Mouse (Mus musculus): Measurements from ENCODE around the gene Hist1h2ak.
"Not testable (repeated sequence)": the region's sequence is repeated elsewhere in the genome, so short reads cannot be mapped to it uniquely, and the experiment has no call there.

Gene Hist1h2ak

DNA sequence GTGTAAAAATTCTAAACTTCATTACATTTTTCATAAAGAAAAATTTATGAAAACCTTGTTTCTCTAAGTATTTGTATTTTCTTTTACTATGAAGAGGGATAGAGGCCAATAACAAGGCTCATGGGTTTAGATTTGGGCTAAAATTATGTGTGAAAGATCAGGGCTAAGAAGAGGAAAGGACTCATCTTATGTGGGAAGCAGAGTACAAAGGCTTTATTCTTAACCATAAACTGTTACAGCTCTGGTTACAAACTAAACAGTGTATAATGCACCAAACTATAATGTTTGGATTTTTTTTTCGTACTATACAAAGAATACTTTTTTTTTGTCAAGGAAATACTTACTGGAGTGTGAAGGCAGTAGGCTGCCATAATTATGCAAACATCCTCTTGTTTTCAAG, 2.1 kb upstream of the Hist1h2ak start:
- no peak for DNase-seq (ENCODE audit: low read depth)

DNA sequence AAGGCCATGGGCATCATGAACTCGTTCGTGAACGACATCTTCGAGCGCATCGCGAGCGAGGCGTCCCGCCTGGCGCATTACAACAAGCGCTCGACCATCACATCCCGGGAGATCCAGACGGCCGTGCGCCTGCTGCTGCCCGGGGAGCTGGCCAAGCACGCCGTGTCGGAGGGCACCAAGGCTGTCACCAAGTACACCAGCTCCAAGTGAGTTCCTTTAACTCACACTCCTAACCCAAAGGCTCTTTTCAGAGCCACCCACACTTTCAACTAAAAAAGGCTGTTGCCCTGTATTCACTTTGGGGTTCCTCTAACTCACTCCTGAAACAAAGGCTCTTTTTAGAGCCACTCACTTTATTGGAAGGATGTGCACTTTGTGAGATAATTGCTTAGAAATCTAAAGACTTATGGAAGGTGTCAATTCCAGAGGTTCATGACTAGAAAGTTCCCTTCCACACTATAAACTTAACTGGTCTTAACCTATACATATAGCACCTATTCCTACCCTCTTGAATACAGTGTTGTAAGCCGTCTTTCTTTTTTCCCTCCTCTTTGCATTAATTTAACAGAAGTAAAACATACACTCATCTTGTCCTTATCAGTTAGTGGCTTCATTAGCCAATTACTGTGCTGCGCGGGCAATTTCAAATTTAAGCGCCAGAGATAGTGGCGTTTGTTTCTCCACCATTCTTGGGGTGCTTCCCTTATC, 821 bp upstream of the Hist1h2ak start:
- DNase-seq (ENCODE audit: low read depth): not testable (repeated sequence)

DNA sequence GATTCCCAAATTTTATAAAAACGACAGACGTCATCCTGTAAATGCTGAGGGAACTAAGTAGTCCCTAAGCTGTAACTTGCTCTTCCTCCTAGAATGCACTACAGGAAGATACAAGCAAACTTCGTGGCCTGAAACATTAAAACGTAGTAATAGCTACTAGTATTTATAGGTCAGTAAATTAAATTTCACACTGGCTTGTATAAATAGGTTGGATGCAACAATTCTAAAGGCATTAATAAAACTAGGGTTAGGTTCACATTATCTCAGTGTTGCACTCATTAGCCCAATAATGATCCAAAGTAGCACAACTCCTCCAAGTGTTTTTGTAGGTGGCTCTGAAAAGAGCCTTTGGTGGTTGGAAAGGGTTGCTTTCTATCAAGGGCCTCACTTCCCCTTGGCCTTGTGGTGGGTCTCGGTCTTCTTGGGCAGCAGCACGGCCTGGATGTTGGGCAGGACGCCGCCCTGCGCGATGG, 540 bp downstream of the Hist1h2ak start:
- DNase-seq (ENCODE audit: low read depth): no peak

DNA sequence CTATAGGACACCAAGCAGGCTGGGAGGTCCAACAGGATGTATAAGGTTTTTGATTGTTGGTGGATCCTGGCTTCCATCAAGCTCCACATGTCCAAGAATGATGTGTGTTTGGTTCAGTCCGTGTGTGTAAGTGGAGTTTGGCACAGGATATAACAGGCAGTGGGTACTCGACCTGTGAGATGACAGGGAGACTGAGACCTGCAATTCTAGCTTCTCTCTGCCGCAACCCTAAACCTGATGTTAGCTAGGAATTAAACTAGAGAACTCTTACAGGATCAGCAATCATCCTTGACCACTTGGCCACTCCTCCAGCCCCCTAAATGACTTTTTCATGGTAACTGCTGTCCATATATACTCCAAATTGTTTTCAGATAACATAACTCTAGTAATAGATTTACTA, 1.3 kb downstream of the Hist1h2ak start:
- no peak for DNase-seq (ENCODE audit: low read depth)

DNA sequence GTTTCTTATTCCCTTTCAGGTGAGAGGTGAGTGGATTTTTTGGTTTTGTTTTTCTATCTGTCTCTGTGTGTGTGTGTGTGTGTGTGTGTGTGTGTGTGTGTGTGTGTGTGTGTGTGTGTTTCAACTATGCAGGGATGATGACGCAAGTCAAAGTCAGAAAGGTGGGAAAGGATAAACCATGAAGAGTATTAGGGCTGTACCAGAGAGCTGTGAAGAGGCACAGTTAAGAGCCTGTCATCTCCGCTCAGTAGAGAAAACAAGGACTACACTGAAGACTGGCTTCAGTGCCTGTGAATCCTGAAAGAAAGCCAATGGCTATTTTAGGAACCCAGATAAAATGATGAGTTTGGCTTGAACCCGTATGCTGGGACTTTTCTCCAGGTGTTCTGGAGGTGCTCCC, 1.8 kb downstream of the Hist1h2ak start:
- DNase-seq (ENCODE audit: low read depth): no peak

DNA sequence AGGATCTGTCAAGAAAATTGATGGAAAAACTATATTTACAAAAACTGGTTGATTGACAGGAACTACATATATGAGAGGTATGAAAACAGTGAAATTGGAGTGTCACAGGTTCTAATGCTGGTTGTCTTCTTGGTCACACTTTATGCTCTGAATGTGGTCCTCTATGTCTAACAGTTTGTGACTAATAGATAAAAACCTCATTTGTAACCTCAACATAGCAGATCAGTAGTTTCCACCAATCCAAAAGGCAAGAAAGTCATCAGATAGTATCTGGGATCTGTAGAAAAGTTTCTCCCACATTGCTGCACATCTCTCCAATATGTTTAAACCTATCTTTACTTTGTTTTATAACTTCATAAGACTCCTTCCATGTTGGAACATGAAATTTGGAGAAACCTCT, 2.2 kb downstream of the Hist1h2ak start:
- DNase-seq (ENCODE audit: low read depth): no peak

DNA sequence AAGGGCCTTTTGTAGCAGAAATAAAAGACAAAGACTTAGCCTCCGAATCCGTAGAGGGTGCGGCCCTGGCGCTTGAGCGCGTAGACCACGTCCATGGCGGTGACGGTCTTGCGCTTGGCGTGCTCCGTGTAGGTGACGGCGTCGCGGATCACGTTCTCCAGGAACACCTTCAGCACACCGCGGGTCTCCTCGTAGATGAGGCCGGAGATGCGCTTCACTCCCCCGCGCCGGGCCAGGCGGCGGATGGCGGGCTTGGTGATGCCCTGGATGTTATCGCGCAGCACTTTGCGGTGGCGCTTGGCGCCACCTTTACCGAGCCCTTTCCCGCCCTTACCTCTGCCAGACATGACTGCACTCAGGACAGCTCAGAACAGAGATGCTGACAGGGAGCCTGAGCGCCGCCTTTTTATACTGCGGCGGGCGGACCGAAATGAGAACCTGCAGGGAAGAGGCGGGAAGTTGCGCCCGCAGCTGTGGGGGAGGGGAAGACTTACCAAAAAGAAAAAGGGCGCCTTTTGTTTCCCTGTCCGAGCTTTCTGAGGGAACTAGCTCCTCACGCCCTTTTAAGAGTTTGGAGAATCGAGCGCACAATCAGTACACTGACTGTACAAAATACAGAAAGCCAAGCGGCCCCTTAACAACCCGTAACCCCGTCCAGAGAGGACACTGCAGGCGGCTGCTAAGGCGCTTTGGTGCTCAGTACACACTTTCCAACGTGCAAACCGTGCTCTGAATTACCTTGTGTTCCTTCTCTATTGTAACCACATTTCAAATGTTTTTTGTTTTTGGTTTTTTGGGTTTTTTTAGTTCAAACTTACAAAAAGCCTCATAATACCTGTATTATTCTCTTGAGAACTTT, 3.2 kb downstream of the Hist1h2ak start, which contains the start of gene Hist1h4k:
Gene Hist1h4k (minus strand): TSS at position 347 of the 859 bp plus-strand sequence.
- not testable (repeated sequence) for DNase-seq (ENCODE audit: low read depth)

DNA sequence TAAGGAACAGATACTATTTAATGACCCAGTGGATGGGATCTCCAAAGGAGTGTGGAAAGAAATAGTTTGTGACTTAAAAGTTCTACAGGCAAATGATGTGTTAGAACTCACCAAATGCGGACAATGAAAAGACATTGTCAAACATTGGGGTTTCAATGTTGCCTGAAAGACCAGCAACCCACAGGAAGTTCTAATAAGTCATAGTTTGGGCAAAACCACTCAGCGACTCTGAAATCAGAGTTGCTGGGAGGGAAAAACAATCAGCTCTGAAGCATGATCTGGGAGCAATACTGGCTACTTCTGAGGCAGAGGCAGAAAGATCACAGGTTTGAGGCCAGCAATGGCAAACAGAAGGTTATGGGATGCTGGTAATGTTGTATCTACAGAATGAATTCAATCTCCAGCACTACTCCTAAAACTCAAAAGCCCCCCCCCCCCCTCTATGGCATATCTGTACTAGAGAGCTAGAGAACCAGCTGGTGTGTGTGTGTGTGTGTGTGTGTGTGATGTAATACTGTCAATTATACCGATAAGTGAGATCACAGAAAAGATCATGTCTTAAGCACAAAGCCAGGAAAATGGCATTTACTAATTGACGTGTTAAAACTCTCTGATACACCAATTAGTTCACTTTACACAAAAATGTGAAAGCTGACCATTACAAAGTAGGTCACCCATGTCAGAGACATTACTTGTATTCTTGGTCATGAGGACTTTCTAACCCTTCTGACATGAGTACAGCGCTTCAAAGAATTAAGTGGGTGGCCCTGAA, 4.1 kb downstream of the Hist1h2ak start:
- no peak for DNase-seq (ENCODE audit: low read depth)

DNA sequence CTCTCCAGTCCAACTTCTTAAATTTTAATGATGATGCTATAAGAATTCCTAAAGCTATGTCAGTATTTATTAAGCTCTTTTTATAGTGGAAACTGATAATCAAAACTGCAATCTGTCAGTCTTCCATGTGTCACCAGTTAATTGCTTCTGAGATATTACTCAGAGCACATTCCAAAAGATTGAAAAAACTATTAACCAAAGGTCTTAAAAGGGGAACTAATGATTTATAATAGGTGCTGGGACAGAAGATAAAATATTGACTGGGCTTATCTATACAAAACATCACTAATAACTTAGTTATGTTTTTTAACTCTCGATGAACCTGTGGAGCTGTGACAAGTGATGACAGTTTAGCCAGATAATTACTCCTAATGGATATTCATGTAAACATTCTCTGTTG, 8.6 kb downstream of the Hist1h2ak start:
- no peak for DNase-seq (ENCODE audit: low read depth)

DNA sequence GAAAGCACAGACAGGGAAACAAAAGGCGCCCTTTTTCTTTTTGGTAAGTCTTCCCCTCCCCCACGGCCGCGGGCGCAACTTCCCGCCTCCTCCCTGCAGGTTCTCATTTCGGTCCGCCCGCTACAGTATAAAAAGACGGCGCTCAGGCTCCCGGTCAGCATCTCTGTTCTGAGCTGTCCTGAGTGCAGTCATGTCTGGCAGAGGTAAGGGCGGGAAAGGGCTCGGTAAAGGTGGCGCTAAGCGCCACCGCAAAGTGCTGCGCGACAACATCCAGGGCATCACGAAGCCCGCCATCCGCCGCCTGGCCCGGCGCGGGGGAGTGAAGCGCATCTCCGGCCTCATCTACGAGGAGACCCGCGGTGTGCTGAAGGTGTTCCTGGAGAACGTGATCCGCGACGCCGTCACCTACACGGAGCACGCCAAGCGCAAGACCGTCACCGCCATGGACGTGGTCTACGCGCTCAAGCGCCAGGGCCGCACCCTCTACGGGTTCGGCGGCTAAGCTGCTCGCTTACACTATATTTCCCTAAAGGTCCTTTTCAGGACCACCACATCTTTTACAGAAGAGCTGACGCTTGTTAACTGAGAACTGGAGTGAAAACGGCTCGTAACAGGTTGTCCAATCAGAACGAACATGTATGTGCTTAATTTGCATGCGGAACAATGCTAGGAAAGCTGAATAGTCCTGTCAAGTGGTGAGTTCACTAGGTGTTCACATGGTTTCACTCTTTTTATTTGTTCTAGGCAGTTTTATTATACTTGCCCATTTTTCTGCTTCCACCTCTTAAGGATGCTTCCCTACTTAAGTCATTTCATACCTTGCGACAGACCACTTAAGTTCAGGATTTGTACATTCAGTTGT, 18.5 kb downstream of the Hist1h2ak start, which contains the start of gene Hist1h4j:
Gene Hist1h4j (plus strand): TSS at position 159 of the 862 bp plus-strand sequence.
- DNase-seq (ENCODE audit: low read depth): not testable (repeated sequence)

DNA sequence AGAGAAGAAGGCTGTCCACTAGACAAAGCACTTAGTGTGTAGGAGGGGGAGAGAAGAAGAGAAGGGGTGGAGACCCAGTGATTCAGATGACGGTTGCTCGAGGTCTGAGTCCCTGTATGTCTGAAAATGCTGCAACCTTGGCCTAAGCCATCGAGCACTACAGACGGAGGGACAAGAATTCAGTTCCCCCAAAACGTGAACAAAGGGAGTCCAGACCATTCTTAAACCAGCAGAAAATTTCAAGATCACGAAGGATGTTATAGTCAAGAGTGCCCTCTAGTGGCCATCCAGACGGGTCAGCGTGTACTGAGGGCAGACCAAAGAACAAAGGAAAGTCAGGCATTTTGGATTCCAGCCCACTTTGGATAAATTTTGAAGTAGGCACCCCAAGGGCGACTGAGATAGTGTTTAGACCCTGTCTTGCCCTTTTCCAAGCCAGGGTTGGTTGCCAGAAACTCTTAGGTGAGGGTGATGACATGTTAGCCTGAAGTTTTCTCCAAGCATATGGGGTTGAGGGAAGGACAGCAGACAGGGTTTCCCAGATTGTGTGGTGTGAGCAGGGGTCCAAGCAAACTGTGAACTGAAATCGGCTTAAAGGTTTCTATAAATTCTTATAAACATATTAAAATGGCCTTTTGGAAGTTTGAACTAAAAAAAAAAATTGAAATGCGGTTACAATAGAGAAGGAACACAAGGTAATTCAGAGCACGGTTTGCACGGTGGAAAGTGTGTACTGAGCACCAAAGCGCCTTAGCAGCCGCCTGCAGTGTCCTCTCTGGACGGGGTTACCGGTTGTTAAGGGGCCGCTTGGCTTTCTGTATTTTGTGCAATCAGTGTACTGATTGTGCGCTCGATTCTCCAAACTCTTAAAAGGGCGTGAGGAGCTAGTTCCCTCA, 19.4 kb downstream of the Hist1h2ak start:
- DNase-seq (ENCODE audit: low read depth): peak; percentile 55

DNA sequence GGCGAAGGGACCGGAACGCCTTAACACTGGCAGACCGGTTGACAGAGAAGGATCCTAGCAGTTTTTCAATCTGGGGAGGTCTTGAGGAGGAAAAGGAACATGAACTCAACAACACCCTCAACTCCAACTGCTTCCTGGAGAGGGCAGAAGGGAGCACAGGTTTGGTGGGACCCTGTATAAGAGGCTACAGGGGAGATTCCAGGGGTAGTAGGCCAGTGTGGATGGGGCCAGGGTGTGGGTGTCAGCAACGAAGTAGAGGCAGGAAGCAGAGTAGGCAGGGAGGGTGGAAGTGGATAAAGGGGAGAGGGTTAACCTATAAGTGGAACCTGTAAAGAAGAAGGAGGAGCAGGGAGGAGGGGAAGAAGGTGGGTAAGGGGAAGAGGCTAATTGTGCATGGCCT, 20.2 kb downstream of the Hist1h2ak start:
- DNase-seq (ENCODE audit: low read depth): no peak

DNA sequence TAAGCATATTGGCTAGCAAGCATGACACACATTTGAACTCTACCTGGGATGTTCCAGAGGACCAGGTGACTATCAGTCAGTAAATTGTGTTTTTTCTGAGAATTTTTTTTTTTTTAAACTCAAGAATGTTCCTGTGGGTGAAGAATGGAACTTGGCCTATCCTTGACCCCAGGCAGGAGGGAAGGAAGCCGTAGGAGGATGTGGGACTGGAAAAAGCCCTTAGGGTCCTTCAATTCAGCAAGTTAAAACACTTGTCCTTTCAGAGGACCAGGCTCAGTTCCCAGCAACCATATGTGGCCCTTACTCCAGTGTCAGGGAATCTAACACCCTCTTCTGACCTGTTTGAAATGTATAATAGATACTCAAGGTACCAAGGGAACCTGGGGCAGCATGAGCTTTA, 24.1 kb downstream of the Hist1h2ak start:
- DNase-seq (ENCODE audit: low read depth): no peak

DNA sequence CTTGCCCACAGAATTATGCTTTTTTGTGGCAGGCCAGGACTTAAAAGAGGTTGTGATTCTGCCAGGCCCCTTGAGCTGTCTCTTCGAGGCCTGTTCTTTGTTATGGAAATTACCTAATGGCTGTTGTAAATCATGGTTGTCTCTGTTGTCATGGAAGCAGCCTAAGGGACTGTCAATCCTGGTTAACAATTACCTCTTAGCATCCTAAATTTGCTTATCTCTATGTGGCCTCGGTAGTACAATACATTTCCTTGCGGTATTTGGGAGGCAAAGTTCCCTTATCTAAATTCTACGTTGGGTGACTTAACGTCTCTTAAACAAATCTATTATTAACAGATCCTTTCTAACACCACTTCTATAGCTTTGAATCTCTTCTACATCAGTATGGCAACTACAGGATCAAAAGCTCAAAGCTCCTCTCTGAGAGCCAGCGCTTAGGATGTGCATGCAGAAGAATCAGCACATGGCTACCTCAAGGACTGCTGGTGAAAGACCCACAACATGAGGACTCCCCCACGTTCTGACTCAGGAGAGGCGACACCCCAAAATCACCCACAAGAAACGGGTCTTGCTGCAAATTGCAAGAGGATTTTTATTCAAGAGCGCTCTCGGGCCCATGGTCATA, 25.6 kb downstream of the Hist1h2ak start:
- DNase-seq (ENCODE audit: low read depth): no peak

DNA sequence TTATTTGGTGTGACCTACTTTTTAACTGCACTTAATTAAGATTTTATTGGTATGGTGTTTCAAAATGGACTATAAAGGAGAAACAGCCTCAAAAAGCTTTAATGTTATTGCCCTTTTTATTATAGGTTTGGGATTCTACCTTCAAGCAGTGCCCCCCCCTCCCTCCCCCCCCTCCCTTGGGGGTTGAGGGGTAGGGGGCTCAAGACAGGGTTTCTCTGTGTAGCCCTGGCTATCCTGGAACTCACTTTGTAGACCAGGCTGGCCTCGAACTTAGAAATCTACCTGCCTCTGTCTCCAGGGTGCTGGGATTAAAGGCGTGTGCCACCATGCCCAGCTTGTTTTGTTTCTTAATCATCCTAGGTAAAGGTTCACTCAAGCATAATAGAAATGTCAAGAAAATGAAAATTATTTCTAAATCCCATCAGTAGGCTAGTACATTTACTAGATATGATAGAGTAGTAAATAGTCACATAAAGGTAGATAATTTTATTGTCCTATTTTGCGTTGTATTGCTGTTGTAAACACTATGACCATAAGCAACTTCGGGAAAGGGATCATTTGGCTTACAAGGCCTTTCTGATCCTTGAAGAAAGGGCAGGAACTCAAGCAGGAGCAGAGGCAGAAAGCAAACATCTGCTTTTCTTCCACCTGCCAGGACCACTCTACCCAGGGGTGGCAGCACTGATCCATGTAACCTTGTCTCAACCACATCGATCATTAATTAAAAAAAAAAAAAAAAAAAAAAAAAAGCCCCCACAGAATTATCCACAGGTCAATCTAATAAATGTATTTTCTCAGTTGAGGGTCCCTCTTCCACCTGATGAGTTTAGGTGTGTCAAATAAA, 30.4 kb downstream of the Hist1h2ak start:
- no peak for DNase-seq (ENCODE audit: low read depth)

DNA sequence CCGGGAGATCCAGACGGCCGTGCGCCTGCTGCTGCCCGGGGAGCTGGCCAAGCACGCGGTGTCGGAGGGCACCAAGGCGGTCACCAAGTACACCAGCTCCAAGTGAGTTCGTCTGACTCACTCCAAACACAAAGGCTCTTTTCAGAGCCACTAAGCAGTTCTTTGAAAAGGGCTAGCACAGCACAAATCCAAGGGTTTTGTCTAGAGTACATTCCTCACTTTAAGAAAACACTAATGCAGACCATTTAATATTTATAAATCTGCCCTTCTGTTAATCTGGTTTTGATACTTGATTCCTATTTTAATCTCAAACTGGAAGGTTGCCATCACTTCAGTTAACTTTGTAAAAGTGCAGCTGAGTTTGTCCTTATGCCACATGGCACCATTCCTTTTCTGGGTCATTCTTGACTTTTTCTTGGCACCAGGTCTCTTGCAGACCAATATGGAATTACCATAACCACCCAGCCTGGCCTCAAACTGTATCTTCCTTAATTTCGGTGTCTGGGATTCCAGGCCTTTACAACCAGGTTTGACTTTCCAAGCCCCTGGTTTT, 31.2 kb downstream of the Hist1h2ak start:
- peak; percentile 57 for DNase-seq (ENCODE audit: low read depth)

DNA sequence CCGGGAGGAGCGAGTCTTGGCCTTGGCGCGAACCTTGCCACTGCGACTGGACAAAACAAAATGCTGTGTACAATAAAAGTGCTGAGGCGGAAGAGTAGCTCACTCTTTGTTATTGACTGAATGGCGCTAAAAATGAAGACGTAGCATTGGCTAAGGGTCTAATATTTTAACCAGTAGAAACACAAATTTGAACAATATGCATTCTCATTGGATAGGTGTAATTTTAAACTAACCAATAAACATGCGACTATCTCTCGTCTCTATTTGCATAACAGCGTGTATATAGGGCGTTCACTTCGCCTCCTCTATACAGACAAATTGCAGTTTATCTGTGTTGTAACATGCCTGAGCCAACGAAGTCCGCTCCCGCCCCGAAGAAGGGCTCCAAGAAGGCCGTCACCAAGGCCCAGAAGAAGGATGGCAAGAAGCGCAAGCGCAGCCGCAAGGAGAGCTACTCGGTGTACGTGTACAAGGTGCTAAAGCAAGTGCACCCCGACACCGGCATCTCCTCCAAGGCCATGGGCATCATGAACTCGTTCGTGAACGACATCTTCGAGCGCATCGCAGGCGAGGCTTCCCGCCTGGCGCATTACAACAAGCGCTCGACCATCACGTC, 31.8 kb downstream of the Hist1h2ak start, which contains the start of gene Hist1h2bm:
Gene Hist1h2bm (plus strand): TSS at position 288 of the 616 bp plus-strand sequence.
- DNase-seq (ENCODE audit: low read depth): peak; percentile 89
